Mouse (Mus musculus): ENCODE results near the gene Mtfr2. TPM values are rescaled to one million over a fixed set of nuclear protein-coding genes. Genes with fewer than 3 reads are reported as not detected.

Mtfr2 gene
- total RNA-seq, 1 experiment, result 19.6 TPM

- H3K9ac ChIP-seq (ENCODE audit: insufficient read depth, low read depth, low read length, poor library complexity, severe bottlenecking), result no peak overlapping the region
- no peak overlapping the region for H3K4me3 ChIP-seq (ENCODE audit: insufficient read depth in 1 of 2, low read depth in 1 of 2, low read length in 2 of 2, poor library complexity in 1 of 2, severe bottlenecking in 1 of 2)
- DNase-seq (ENCODE audit: low read depth, low spot score), result no peak
- in situ Hi-C loops (cut with MboI; ENCODE audit: low sequenced_read_pairs in 2 of 2, unreplicated experiment in 2 of 2), result no loop called here
- no peaks in the 10 kb centered on the region for H3K4me1 ChIP-seq (ENCODE audit: control insufficient read depth in 2 of 2, insufficient read depth in 2 of 2, low read length in 2 of 2, poor library complexity in 1 of 2)
- H3K36me3 ChIP-seq (ENCODE audit: control insufficient read depth, insufficient read depth, low read length, poor library complexity, severe bottlenecking), result peaks cover 11% of the 10 kb centered on the region
- no peak overlapping the region for H3K27ac ChIP-seq (ENCODE audit: insufficient read depth, low read depth, low read length, poor library complexity, severe bottlenecking)
- no peaks in the 10 kb centered on the region for H3K9me3 ChIP-seq (ENCODE audit: control insufficient read depth, insufficient read depth, low read depth, low read length)
- TF ChIP-seq MAFK (IDR thresholded peaks at IDR 0.05; ENCODE audit: insufficient read depth, low read depth, low read length) (no peak), HCFC1 (IDR thresholded peaks at IDR 0.05; ENCODE audit: borderline replicate concordance, insufficient read depth, low read length) (no peak), CHD2 (IDR thresholded peaks at IDR 0.05; ENCODE audit: low read depth, low read length) (no peak), ZNF384 (IDR thresholded peaks at IDR 0.05; ENCODE audit: low read depth, low read length) (no peak), ZC3H11A (IDR thresholded peaks at IDR 0.05; ENCODE audit: borderline replicate concordance, low read depth, low read length) (no peak)
These were observed 1.8 kb upstream of the Mtfr2 start for GRCm38 (mm10) chr10:20345736-20346135.

- H3K27ac ChIP-seq (ENCODE audit: insufficient read depth, low read depth, low read length, poor library complexity, severe bottlenecking), result no peak overlapping the region
- DNase-seq (ENCODE audit: low read depth, low spot score), result no peak
- 0 out of 4 replicates have a peak, but pooled peaks cover 0 to 2% of the 10 kb centered on the region in 2 experiments for H3K4me1 ChIP-seq (ENCODE audit: control insufficient read depth in 2 of 2, insufficient read depth in 2 of 2, low read length in 2 of 2, poor library complexity in 1 of 2)
- H3K4me3 ChIP-seq (ENCODE audit: insufficient read depth in 1 of 2, low read depth in 1 of 2, low read length in 2 of 2, poor library complexity in 1 of 2, severe bottlenecking in 1 of 2), result no peak overlapping the region
- in situ Hi-C loops (cut with MboI; ENCODE audit: low sequenced_read_pairs in 2 of 2, unreplicated experiment in 2 of 2), result no loop called here
- peaks cover 11% of the 10 kb centered on the region for H3K36me3 ChIP-seq (ENCODE audit: control insufficient read depth, insufficient read depth, low read length, poor library complexity, severe bottlenecking)
- no peaks in the 10 kb centered on the region for H3K9me3 ChIP-seq (ENCODE audit: control insufficient read depth, insufficient read depth, low read depth, low read length)
- TF ChIP-seq ZC3H11A (IDR thresholded peaks at IDR 0.05; ENCODE audit: borderline replicate concordance, low read depth, low read length), result no peak
- TF ChIP-seq MAFK (IDR thresholded peaks at IDR 0.05; ENCODE audit: insufficient read depth, low read depth, low read length), result no peak
- TF ChIP-seq HCFC1 (IDR thresholded peaks at IDR 0.05; ENCODE audit: borderline replicate concordance, insufficient read depth, low read length), result no peak
- H3K9ac ChIP-seq (ENCODE audit: insufficient read depth, low read depth, low read length, poor library complexity, severe bottlenecking), result no peak overlapping the region
These were observed 1.3 kb downstream of the Mtfr2 start for GRCm38 (mm10) chr10:20348894-20349293.

DNA sequence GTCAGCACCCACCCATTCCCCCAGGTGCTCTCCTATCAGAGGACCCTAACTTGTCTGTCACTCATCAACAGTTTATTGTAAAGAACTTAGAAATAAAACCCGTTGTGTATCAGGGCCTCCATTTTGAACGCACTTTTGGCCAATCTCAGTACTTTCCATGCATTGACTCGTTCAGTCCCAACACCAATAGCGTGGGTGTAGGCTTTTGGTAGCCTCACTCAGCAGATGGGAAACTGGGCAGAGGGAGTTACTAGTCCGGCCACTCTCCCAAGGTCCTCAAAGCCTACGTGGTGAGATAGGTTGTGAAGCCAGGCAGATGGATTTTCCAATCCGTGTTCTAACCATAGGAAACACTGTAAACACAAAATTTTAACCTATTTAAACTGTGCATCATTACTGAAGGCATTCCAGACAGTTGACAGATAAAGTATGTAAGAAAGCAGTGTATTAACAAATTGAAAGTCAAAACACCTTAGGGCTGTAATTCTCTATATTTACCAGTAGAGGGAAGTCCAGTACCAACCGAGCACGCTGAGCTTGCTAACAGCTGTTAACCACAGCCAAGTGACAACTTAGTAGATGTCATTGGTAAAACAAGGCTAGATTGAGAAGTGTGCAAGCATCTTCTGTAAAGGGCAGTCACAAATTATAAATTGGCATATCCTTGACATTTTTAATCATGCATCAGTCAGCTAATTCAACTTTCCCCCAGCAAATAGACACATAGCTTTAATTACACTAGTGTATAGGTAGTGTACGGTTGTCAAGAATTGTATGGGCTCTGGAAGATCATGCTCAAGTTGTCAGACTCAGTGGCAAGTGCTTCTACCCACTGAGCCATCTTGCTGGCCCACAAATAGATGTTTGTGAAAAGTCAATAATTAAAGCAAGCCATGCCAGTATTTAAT lies 14.2 kb downstream of the Mtfr2 start:
- Histone ChIP-seq H3K36me3 (ENCODE audit: control insufficient read depth, insufficient read depth, low read length, poor library complexity, severe bottlenecking) (peaks cover 9% of the 10 kb centered on the region), H3K9me3 (ENCODE audit: control insufficient read depth, insufficient read depth, low read depth, low read length) (no peaks in the 10 kb centered on the region), H3K9ac (ENCODE audit: insufficient read depth, low read depth, low read length, poor library complexity, severe bottlenecking) (no peak overlapping the region), H3K4me3 (ENCODE audit: insufficient read depth in 1 of 2, low read depth in 1 of 2, low read length in 2 of 2, poor library complexity in 1 of 2, severe bottlenecking in 1 of 2) (no peak overlapping the region), H3K27ac (ENCODE audit: insufficient read depth, low read depth, low read length, poor library complexity, severe bottlenecking) (no peak overlapping the region), H3K4me1 (ENCODE audit: control insufficient read depth in 2 of 2, insufficient read depth in 2 of 2, low read length in 2 of 2, poor library complexity in 1 of 2) (0 out of 4 replicates have a peak, but pooled peaks cover 0 to 2% of the 10 kb centered on the region in 2 experiments)
- TF ChIP-seq MAFK (IDR thresholded peaks at IDR 0.05; ENCODE audit: insufficient read depth, low read depth, low read length) (no peak), ZC3H11A (IDR thresholded peaks at IDR 0.05; ENCODE audit: borderline replicate concordance, low read depth, low read length) (peak; percentile 72)
- no peak for DNase-seq (ENCODE audit: low read depth, low spot score)
- in situ Hi-C loops (cut with MboI; ENCODE audit: low sequenced_read_pairs in 2 of 2, unreplicated experiment in 2 of 2), result loop anchor here in 1 of 2 experiments (25.0 kb wide), 1 partner anchor 576 kb away; no protein-coding TSS in a partner anchor

DNA sequence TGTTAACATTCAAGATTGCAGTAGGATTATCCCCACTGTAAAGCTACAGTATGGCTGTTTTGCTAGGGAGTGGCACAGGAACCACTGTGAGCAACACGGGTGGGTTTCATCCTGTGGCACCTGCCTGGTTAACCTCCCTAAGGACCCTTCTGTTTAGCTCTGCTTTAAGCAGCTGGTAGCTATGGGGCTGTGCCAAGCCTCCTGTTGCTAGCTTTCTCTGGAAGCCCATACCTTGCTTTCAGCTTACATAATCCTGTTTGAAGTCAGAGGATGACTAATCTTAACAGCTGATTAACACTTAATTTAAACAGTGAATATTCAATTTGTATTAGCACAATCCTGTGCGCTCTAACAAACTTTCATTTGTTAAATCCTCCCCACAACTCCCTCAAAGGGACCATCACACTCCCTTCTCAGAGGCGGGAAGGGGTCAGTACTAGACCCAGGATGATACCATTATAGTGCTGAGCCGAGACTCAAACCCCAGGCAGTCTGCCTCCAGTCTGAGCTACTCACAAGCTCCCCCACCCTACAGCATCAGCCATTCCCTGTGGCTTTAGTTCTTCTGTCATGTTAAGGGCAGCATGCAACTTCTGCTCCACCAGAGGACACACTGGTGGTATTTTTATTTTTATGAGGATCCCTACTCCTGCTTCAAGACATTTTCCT lies 15.0 kb downstream of the Mtfr2 start:
- in situ Hi-C loops (cut with MboI; ENCODE audit: low sequenced_read_pairs in 2 of 2, unreplicated experiment in 2 of 2), result loop anchor here in 1 of 2 experiments (25.0 kb wide), 1 partner anchor 575 kb away; no protein-coding TSS in a partner anchor
- TF ChIP-seq HCFC1 (IDR thresholded peaks at IDR 0.05; ENCODE audit: borderline replicate concordance, insufficient read depth, low read length), result no peak
- no peak for TF ChIP-seq ZC3H11A (IDR thresholded peaks at IDR 0.05; ENCODE audit: borderline replicate concordance, low read depth, low read length)
- no peak for TF ChIP-seq MAFK (IDR thresholded peaks at IDR 0.05; ENCODE audit: insufficient read depth, low read depth, low read length)
- no peak for TF ChIP-seq CHD2 (IDR thresholded peaks at IDR 0.05; ENCODE audit: low read depth, low read length)
- TF ChIP-seq ZNF384 (IDR thresholded peaks at IDR 0.05; ENCODE audit: low read depth, low read length), result no peak
- DNase-seq (ENCODE audit: low read depth, low spot score), result no peak

More for the DNA sequence above, 15.0 kb downstream of the Mtfr2 start:
- Histone ChIP-seq H3K4me3 (ENCODE audit: insufficient read depth in 1 of 2, low read depth in 1 of 2, low read length in 2 of 2, poor library complexity in 1 of 2, severe bottlenecking in 1 of 2) (no peak overlapping the region), H3K9me3 (ENCODE audit: control insufficient read depth, insufficient read depth, low read depth, low read length) (no peaks in the 10 kb centered on the region), H3K9ac (ENCODE audit: insufficient read depth, low read depth, low read length, poor library complexity, severe bottlenecking) (no peak overlapping the region), H3K27ac (ENCODE audit: insufficient read depth, low read depth, low read length, poor library complexity, severe bottlenecking) (no peak overlapping the region), H3K4me1 (ENCODE audit: control insufficient read depth in 2 of 2, insufficient read depth in 2 of 2, low read length in 2 of 2, poor library complexity in 1 of 2) (0 out of 4 replicates have a peak, but pooled peaks cover 0 to 2% of the 10 kb centered on the region in 2 experiments), H3K36me3 (ENCODE audit: control insufficient read depth, insufficient read depth, low read length, poor library complexity, severe bottlenecking) (peaks cover 6% of the 10 kb centered on the region)

Measured in ES-E14 (cell line).